Mouse (Mus musculus) brain, embryonic 14.5 days (tissue): ENCODE results near the gene Urod. TPM values are rescaled to one million over a fixed set of nuclear protein-coding genes. Genes with fewer than 3 reads are reported as not detected.

Experiments
- DNase-seq: peaks from one replicate; pipeline ENCODE4 v3.0.0-alpha.2; 2011; ENCODE audit warnings: low read depth
- CTCF ChIP-seq: fragments of 200-500 bp; IDR thresholded peaks from 2 replicates; pipeline ENCODE4 v1.5.1; 2012; ENCODE audit warnings: inconsistent platforms, mild to moderate bottlenecking, moderate library complexity, borderline replicate concordance; ENCODE audit not compliant: insufficient read depth, insufficient read length; ENCODE audit errors: extremely low read depth
- POLR2A ChIP-seq: fragments of 200-500 bp; IDR thresholded peaks from 2 replicates; pipeline ENCODE4 v1.6.1; 2012; ENCODE audit warnings: mild to moderate bottlenecking, inconsistent platforms, borderline replicate concordance; ENCODE audit not compliant: poor library complexity, insufficient read depth, insufficient read length, severe bottlenecking; ENCODE audit errors: extremely low read depth
- polyA plus RNA-seq: library from polyadenylated mRNA; depleted of rRNA; stranded (reverse); fragments of >200 nt; gene quantifications from 2 replicates; pipeline ENCODE4 v1.2.3, GENCODE M21; 2012

Urod gene
- polyA plus RNA-seq, 1 experiment = 58.9 TPM

- DNase-seq = no peak
- TF ChIP-seq POLR2A (no peak), CTCF (no peak)
Observed at GRCm38 (mm10) chr4:117013596-117013995, 19.4 kb upstream of the Urod start.

GRCm38 (mm10) chr4:117010231-117010630 lies 16.0 kb upstream of the Urod start:
- TF ChIP-seq POLR2A = no peak
- TF ChIP-seq CTCF = no peak
- no peak for DNase-seq

GRCm38 (mm10) chr4:117007058-117007457 lies 12.8 kb upstream of the Urod start:
- TF ChIP-seq POLR2A (no peak), CTCF (no peak)
- DNase-seq = no peak

- TF ChIP-seq POLR2A (no peak), CTCF (no peak)
- no peak for DNase-seq
Observed at GRCm38 (mm10) chr4:117005611-117006400, 11.6 kb upstream of the Urod start.

GRCm38 (mm10) chr4:117004649-117005048 lies 10.4 kb upstream of the Urod start:
- TF ChIP-seq POLR2A = no peak
- no peak for TF ChIP-seq CTCF
- DNase-seq = no peak

- peak; percentile 80 for DNase-seq
- TF ChIP-seq POLR2A (no peak), CTCF (peak; percentile 84)
Observed at GRCm38 (mm10) chr4:117002543-117003521, 8.6 kb upstream of the Urod start.

GRCm38 (mm10) chr4:117001957-117002356 lies 7.7 kb upstream of the Urod start:
- TF ChIP-seq POLR2A (no peak), CTCF (no peak)
- no peak for DNase-seq

GRCm38 (mm10) chr4:116999513-117000154 lies 5.4 kb upstream of the Urod start:
- no peak for DNase-seq
- TF ChIP-seq POLR2A (no peak), CTCF (no peak)

GRCm38 (mm10) chr4:116995798-116996135 lies 1.6 kb upstream of the Urod start:
- TF ChIP-seq POLR2A (no peak), CTCF (peak; percentile 44; the same call in 1 of the 2 replicates)
- peak; percentile 60 for DNase-seq

- peak; percentile 52; the same call in 1 of the 2 replicates for TF ChIP-seq POLR2A
- no peak for TF ChIP-seq CTCF
- peak; percentile 85 for DNase-seq
Observed at GRCm38 (mm10) chr4:116995131-116995797, 1.1 kb upstream of the Urod start, which contains the start of gene Hectd3. Gene Hectd3, plus strand, starts transcription at chr4:116995317.

- TF ChIP-seq CTCF (peak; percentile 92), POLR2A (no peak)
- peak; percentile 82 for DNase-seq
Observed at GRCm38 (mm10) chr4:116991366-116991765, 2.8 kb downstream of the Urod start.

GRCm38 (mm10) chr4:116989731-116990130 lies 4.5 kb downstream of the Urod start:
- TF ChIP-seq POLR2A = no peak
- no peak for TF ChIP-seq CTCF
- no peak for DNase-seq
